Mouse (Mus musculus) kidney, embryonic 14.5 days (tissue): ENCODE measurements around the gene Lgsn. TPM values are rescaled to one million over a fixed set of nuclear protein-coding genes. Genes with fewer than 3 reads are reported as not detected.

ENCODE experiments used
- ATAC-seq: fragments of 200-750 bp; cut with Nextera tagmentation; 2 replicates; pipeline ENCODE4 v1.8.0; 2017; ENCODE audit warnings: moderate number of reproducible peaks, mild to moderate bottlenecking, moderate TSS enrichment, moderate library complexity; ENCODE audit not compliant: low FRiP score, low TSS enrichment
- H3K27ac ChIP-seq: fragments of 300-500 bp; sonication (generic); 2 replicates; pipeline ENCODE4 v1.5.1; 2014; ENCODE audit warnings: low read depth, mild to moderate bottlenecking, low read length, moderate library complexity, mixed read lengths
- H3K27me3 ChIP-seq: fragments of 300-500 bp; sonication (generic); 2 replicates; pipeline ENCODE4 v1.6.1; 2014; ENCODE audit warnings: mild to moderate bottlenecking, low read length; ENCODE audit not compliant: control insufficient read depth, insufficient read depth
- H3K36me3 ChIP-seq: fragments of 300-500 bp; sonication (generic); 2 replicates; pipeline ENCODE4 v1.6.1; 2014; ENCODE audit warnings: low read length, mixed read lengths; ENCODE audit not compliant: control insufficient read depth, insufficient read depth
- H3K4me1 ChIP-seq: fragments of 300-500 bp; sonication (generic); 2 replicates; pipeline ENCODE4 v1.6.1; 2014; ENCODE audit warnings: low read length, mixed read lengths; ENCODE audit not compliant: control insufficient read depth, insufficient read depth
- H3K4me2 ChIP-seq: fragments of 300-500 bp; sonication (generic); replicated peaks from 2 replicates; pipeline ENCODE4 v1.6.1; 2014; ENCODE audit warnings: low read depth, mild to moderate bottlenecking, low read length
- H3K4me3 ChIP-seq: fragments of 300-500 bp; sonication (generic); 2 replicates; pipeline ENCODE4 v1.5.1; 2014; ENCODE audit warnings: mild to moderate bottlenecking, low read length
- H3K9ac ChIP-seq: fragments of 300-500 bp; sonication (generic); 2 replicates; pipeline ENCODE4 v1.6.1; 2014; ENCODE audit warnings: low read depth, mild to moderate bottlenecking, low read length, moderate library complexity
- H3K9me3 ChIP-seq: fragments of 300-500 bp; sonication (generic); 2 replicates; pipeline ENCODE4 v1.6.1; 2016; ENCODE audit warnings: low read length; ENCODE audit not compliant: control insufficient read depth
- WGBS: fragments of 180-500 bp; shearing (Covaris S2); extraction: QIAGEN DNeasy Blood & Tissue Kit; methylation state at CpG from one replicate; pipeline ENCODE4 v1.1.7; 2014; 5-methylcytosine and 5-hydroxymethylcytosine counted together
- polyA plus RNA-seq: library from polyadenylated mRNA; unstranded; fragments of >200 nt; fragmentation: Nextera tagmentation; extraction: Ambion mirVana; gene quantifications from 2 replicates; pipeline ENCODE4 v1.2.1, GENCODE M21; 2014

Gene Lgsn
- polyA plus RNA-seq, 1 experiment from 2014 or later, result not detected

GRCm38 (mm10) chr1:31156884-31157283 lies 19.3 kb upstream of the Lgsn start:
- Histone ChIP-seq H3K27ac (no peak overlapping the region), H3K4me2 (no peak overlapping the region), H3K36me3 (no peaks in the 10 kb centered on the region), H3K27me3 (no peaks in the 10 kb centered on the region), H3K4me1 (no peaks in the 10 kb centered on the region), H3K9me3 (no peaks in the 10 kb centered on the region; the same call in 1 of the 2 replicates), H3K4me3 (no peak overlapping the region), H3K9ac (no peak overlapping the region)
- WGBS, result 76% methylated on average over 2 of the region's 2 CpGs
- ATAC-seq, result no peak

- ATAC-seq, result no peak
- no peak overlapping the region for H3K4me3 ChIP-seq
- H3K27ac ChIP-seq, result no peak overlapping the region
- WGBS, result 57% methylated on average over 18 of the region's 18 CpGs
- H3K36me3 ChIP-seq, result no peaks in the 10 kb centered on the region
- no peaks in the 10 kb centered on the region for H3K27me3 ChIP-seq
- no peaks in the 10 kb centered on the region for H3K4me1 ChIP-seq
- no peak overlapping the region for H3K9ac ChIP-seq
- H3K4me2 ChIP-seq, result no peak overlapping the region
- H3K9me3 ChIP-seq, result no peaks in the 10 kb centered on the region; the same call in 1 of the 2 replicates
Measured at GRCm38 (mm10) chr1:31164527-31165189, 11.5 kb upstream of the Lgsn start.

- no peak overlapping the region for H3K27ac ChIP-seq
- no peaks in the 10 kb centered on the region; the same call in 1 of the 2 replicates for H3K9me3 ChIP-seq
- 87% methylated on average over 7 of the region's 7 CpGs for WGBS
- H3K4me2 ChIP-seq, result no peak overlapping the region
- H3K9ac ChIP-seq, result no peak overlapping the region
- no peaks in the 10 kb centered on the region for H3K36me3 ChIP-seq
- H3K27me3 ChIP-seq, result no peaks in the 10 kb centered on the region
- ATAC-seq, result no peak
- H3K4me3 ChIP-seq, result no peak overlapping the region
- no peaks in the 10 kb centered on the region for H3K4me1 ChIP-seq
Measured at GRCm38 (mm10) chr1:31165326-31166121, 10.7 kb upstream of the Lgsn start.

GRCm38 (mm10) chr1:31175401-31175800 lies 800 bp upstream of the Lgsn start:
- Histone ChIP-seq H3K27ac (no peak overlapping the region), H3K9ac (no peak overlapping the region), H3K4me1 (no peaks in the 10 kb centered on the region), H3K36me3 (no peaks in the 10 kb centered on the region), H3K9me3 (no peaks in the 10 kb centered on the region), H3K4me3 (no peak overlapping the region), H3K27me3 (no peaks in the 10 kb centered on the region), H3K4me2 (no peak overlapping the region)
- no peak for ATAC-seq
- 77% methylated on average over 3 of the region's 3 CpGs for WGBS

- no peaks in the 10 kb centered on the region for H3K4me1 ChIP-seq
- H3K4me3 ChIP-seq, result no peak overlapping the region
- 52% methylated on average over 1 of the region's 1 CpGs for WGBS
- H3K9me3 ChIP-seq, result no peaks in the 10 kb centered on the region
- no peaks in the 10 kb centered on the region for H3K27me3 ChIP-seq
- no peak for ATAC-seq
- no peak overlapping the region for H3K9ac ChIP-seq
- H3K27ac ChIP-seq, result no peak overlapping the region
- no peak overlapping the region for H3K4me2 ChIP-seq
- H3K36me3 ChIP-seq, result no peaks in the 10 kb centered on the region
Measured at GRCm38 (mm10) chr1:31178264-31178663, 2.1 kb downstream of the Lgsn start.

GRCm38 (mm10) chr1:31190237-31190866 lies 14.2 kb downstream of the Lgsn start:
- H3K4me3 ChIP-seq, result no peak overlapping the region
- WGBS, result 45% methylated on average over 10 of the region's 10 CpGs
- no peaks in the 10 kb centered on the region for H3K4me1 ChIP-seq
- no peak overlapping the region for H3K27ac ChIP-seq
- no peaks in the 10 kb centered on the region for H3K9me3 ChIP-seq
- no peak overlapping the region for H3K9ac ChIP-seq
- H3K27me3 ChIP-seq, result no peaks in the 10 kb centered on the region
- H3K4me2 ChIP-seq, result no peak overlapping the region
- no peaks in the 10 kb centered on the region for H3K36me3 ChIP-seq
- peak; percentile 93 for ATAC-seq

- 76% methylated on average over 1 of the region's 1 CpGs for WGBS
- Histone ChIP-seq H3K9me3 (no peaks in the 10 kb centered on the region), H3K4me2 (no peak overlapping the region), H3K36me3 (no peaks in the 10 kb centered on the region), H3K27ac (no peak overlapping the region), H3K27me3 (no peaks in the 10 kb centered on the region), H3K4me3 (no peak overlapping the region), H3K9ac (no peak overlapping the region), H3K4me1 (no peaks in the 10 kb centered on the region)
- no peak for ATAC-seq
Measured at GRCm38 (mm10) chr1:31195633-31196032, 19.4 kb downstream of the Lgsn start.

GRCm38 (mm10) chr1:31196959-31197358 lies 20.8 kb downstream of the Lgsn start:
- H3K4me3 ChIP-seq, result no peak overlapping the region
- H3K27ac ChIP-seq, result no peak overlapping the region
- no peaks in the 10 kb centered on the region for H3K9me3 ChIP-seq
- no peak overlapping the region for H3K9ac ChIP-seq
- no peak for ATAC-seq
- 91% methylated on average over 3 of the region's 3 CpGs for WGBS
- H3K36me3 ChIP-seq, result no peaks in the 10 kb centered on the region
- no peaks in the 10 kb centered on the region for H3K27me3 ChIP-seq
- H3K4me2 ChIP-seq, result no peak overlapping the region
- H3K4me1 ChIP-seq, result no peaks in the 10 kb centered on the region

- Histone ChIP-seq H3K4me1 (no peaks in the 10 kb centered on the region), H3K4me3 (no peak overlapping the region), H3K9me3 (no peaks in the 10 kb centered on the region), H3K36me3 (no peaks in the 10 kb centered on the region), H3K27ac (no peak overlapping the region), H3K27me3 (no peaks in the 10 kb centered on the region), H3K4me2 (no peak overlapping the region), H3K9ac (no peak overlapping the region)
- no peak for ATAC-seq
- 85% methylated on average over 10 of the region's 10 CpGs for WGBS
Measured at GRCm38 (mm10) chr1:31203771-31204170, 27.6 kb downstream of the Lgsn start.
